Mouse (Mus musculus) lung, adult 10 weeks (tissue): Measurements from ENCODE around the gene Eif4e. TPM values are rescaled to one million over a fixed set of nuclear protein-coding genes. Genes with fewer than 3 reads are reported as not detected.

Source experiments
- polyA plus RNA-seq: library from polyadenylated mRNA; stranded (reverse); fragments of 350-450 nt; fragmentation: Illumina TruSeq; extraction: RNeasy Lipid Tissue Mini Kit (QIAGEN cat#74804); gene quantifications from one replicate; pipeline ENCODE4 v1.2.3, GENCODE M21; 2014; ENCODE audit warnings: low read depth, low replicate concordance; ENCODE audit not compliant: insufficient read depth

Eif4e gene
- polyA plus RNA-seq, result 56.5 TPM

DNA sequence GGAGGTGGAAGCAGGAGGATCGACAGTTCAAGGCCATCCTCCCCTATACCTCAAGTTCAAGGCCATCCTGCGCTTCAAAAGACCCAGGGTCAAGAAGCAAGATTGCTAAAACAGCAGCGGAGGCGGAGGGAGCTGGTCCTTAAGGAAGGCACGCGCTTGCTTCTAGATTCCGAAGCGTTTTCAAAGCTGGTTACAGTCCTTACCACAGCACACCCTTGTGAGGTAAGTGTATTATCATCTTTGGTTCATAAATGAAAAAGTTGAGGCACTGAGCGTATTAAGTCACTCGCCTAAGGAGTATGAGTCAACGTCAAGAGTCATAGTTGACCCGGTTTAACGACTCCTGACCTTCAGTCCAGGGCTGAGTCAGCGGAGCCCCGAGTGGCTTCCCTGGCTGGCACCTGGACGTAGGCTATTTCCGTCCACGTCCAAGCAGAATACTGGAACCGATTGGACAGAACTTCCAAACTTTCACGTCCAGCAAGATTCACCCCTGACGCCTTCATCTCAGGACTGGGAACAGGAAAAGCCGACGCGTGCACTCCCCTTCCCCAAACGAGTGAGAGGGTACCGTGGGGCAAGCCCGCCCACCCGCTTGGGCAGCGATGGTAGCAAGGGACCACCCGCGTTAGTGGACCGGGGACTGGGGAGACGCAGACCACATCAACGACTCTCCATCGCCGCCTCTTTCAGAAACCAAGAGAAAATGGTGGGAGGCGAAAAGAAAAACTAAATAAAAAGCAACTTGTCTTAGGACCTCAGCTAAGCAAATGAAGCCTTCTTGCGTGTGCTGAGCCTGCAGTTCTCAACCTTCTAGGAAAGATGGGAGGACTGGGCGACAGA is at the start of gene Eif4e:
TSS of gene Eif4e (plus strand) at position 107 of the 843 bp plus-strand sequence.

DNA sequence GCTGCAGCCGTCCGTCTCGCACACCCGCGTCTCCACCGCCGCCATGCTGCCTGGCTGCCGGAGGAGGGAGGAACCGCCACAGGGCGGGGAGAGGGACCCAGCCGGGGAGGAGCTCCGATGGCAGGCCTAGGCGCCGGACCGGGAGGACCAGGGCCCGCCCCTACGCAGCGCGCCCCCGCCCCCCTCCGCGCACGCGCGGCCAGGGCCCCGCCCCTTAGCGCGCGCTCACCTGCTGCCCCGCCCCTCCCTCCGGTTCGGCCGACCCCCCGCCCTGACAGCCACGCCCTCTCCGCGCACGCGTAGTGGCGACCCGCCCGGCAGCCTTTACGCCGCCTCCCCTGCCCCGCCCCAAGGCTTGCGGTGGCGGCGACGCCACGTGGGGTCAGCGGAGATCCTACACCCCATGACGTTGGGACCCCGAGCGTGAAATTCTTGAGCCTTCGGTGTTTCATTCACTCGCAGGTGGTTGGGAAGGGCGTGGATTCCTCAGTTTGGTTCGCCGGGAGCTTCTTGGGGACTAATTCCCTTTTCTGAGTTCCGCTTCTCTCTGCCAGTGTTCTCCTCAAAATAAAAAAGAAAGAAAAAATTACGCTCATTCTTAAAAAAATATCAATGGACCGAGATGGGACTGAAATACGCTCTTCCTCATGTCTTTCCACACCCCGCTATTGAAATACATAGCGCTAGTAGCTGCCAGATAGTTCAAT is 36.5 kb upstream of the Eif4e start, which contains the start of gene Metap1:
TSS of gene Metap1 (minus strand) at position 189 of the 707 bp plus-strand sequence.

Other genes with a start within 250 kb of the Eif4e start
- gene Adh6a, start 212.9 kb upstream of the Eif4e start, polyA plus RNA-seq, result not detected
- 0.40 TPM for gene Adh6b, start 184.4 kb upstream of the Eif4e start, polyA plus RNA-seq
- gene Adh4, start 110.7 kb upstream of the Eif4e start, polyA plus RNA-seq, result not detected
- gene Adh5, start 83.1 kb upstream of the Eif4e start, polyA plus RNA-seq, result 64.0 TPM
- gene Metap1, start 36.7 kb upstream of the Eif4e start, polyA plus RNA-seq, result 14.4 TPM
- 14.9 TPM for gene Tspan5, start 216.0 kb downstream of the Eif4e start, polyA plus RNA-seq